Mouse (Mus musculus) liver, embryonic 12.5 days (tissue): ENCODE measurements around the gene Tgfbrap1. TPM values are rescaled to one million over a fixed set of nuclear protein-coding genes. Genes with fewer than 3 reads are reported as not detected.

Experiments
- microRNA-seq: library from miRNA; unstranded; fragments of <30 nt; microRNA quantifications from one replicate; pipeline ENCODE4, GENCODE M21; 2017
- polyA plus RNA-seq: library from polyadenylated mRNA; unstranded; fragments of >200 nt; fragmentation: Nextera tagmentation; extraction: Ambion mirVana; gene quantifications from 2 replicates; pipeline ENCODE4 v1.2.1, GENCODE M21; 2016

The Tgfbrap1 gene
- polyA plus RNA-seq, 1 experiment from 2014 or later: 6.1 TPM

Small RNA genes lying within 50 kb of the gene (microRNA-seq; reads per million reads assigned to microRNA genes)
- gene Gm24001: not detected

Other genes starting within 250 kb of the Tgfbrap1 start
- 34.8 and 38.0 TPM in 2 replicates for gene Mrps9, start 247.4 kb downstream of the Tgfbrap1 start, polyA plus RNA-seq
- 0.56 and 0.84 TPM in 2 replicates for gene Gpr45, start 145.8 kb downstream of the Tgfbrap1 start, polyA plus RNA-seq
- gene AI597479, start 73 bp upstream of the Tgfbrap1 start, polyA plus RNA-seq: 12.5 and 14.2 TPM in 2 replicates
- gene Fhl2, start 98.3 kb upstream of the Tgfbrap1 start, polyA plus RNA-seq: 5.6 and 6.0 TPM in 2 replicates